Mouse (Mus musculus) retina, postnatal 1 day (tissue): ENCODE measurements around the gene Myl10.
"Not testable (repeated sequence)": the region's sequence is repeated elsewhere in the genome, so short reads cannot be mapped to it uniquely, and the experiment has no call there.

Source experiments
- DNase-seq: peaks from one replicate; pipeline ENCODE4 v3.0.0-alpha.2; 2012

Gene Myl10

GRCm38 (mm10) chr5:136692784-136693183, at the start of gene Myl10:
Myl10 (plus strand) TSS chr5:136693146.
- DNase-seq: no peak

- no peak for DNase-seq
Observed at GRCm38 (mm10) chr5:136646731-136647328, 46.1 kb upstream of the Myl10 start.

GRCm38 (mm10) chr5:136649071-136649470, 43.9 kb upstream of the Myl10 start:
- DNase-seq: no peak

GRCm38 (mm10) chr5:136649655-136650054, 43.3 kb upstream of the Myl10 start:
- no peak for DNase-seq

- no peak for DNase-seq
Observed at GRCm38 (mm10) chr5:136654481-136654880, 38.5 kb upstream of the Myl10 start.

- DNase-seq: peak; percentile 14
Observed at GRCm38 (mm10) chr5:136656830-136657395, 36.0 kb upstream of the Myl10 start.

GRCm38 (mm10) chr5:136660721-136661120, 32.2 kb upstream of the Myl10 start:
- DNase-seq: not testable (repeated sequence)

- no peak for DNase-seq
Observed at GRCm38 (mm10) chr5:136662281-136662680, 30.7 kb upstream of the Myl10 start.

- no peak for DNase-seq
Observed at GRCm38 (mm10) chr5:136662822-136663221, 30.1 kb upstream of the Myl10 start.

GRCm38 (mm10) chr5:136664497-136664896, 28.4 kb upstream of the Myl10 start:
- DNase-seq: peak; percentile 87

- no peak for DNase-seq
Observed at GRCm38 (mm10) chr5:136676315-136677030, 16.5 kb upstream of the Myl10 start.

- no peak for DNase-seq
Observed at GRCm38 (mm10) chr5:136678840-136679348, 14.1 kb upstream of the Myl10 start.

- no peak for DNase-seq
Observed at GRCm38 (mm10) chr5:136686349-136686748, 6.6 kb upstream of the Myl10 start.

- peak; percentile 21 for DNase-seq
Observed at GRCm38 (mm10) chr5:136687561-136687960, 5.4 kb upstream of the Myl10 start.

- DNase-seq: no peak
Observed at GRCm38 (mm10) chr5:136688841-136689240, 4.1 kb upstream of the Myl10 start.

- no peak for DNase-seq
Observed at GRCm38 (mm10) chr5:136691170-136691569, 1.8 kb upstream of the Myl10 start.

GRCm38 (mm10) chr5:136693418-136693817, 472 bp downstream of the Myl10 start:
- no peak for DNase-seq

GRCm38 (mm10) chr5:136694976-136695375, 2.0 kb downstream of the Myl10 start:
- no peak for DNase-seq

- no peak for DNase-seq
Observed at GRCm38 (mm10) chr5:136696516-136696915, 3.6 kb downstream of the Myl10 start.

GRCm38 (mm10) chr5:136697618-136698017, 4.7 kb downstream of the Myl10 start:
- no peak for DNase-seq

GRCm38 (mm10) chr5:136702159-136702725, 9.3 kb downstream of the Myl10 start:
- DNase-seq: no peak

GRCm38 (mm10) chr5:136703751-136704150, 10.8 kb downstream of the Myl10 start:
- DNase-seq: peak; percentile 59

- DNase-seq: no peak
Observed at GRCm38 (mm10) chr5:136704151-136704550, 11.2 kb downstream of the Myl10 start.

GRCm38 (mm10) chr5:136705532-136705931, 12.6 kb downstream of the Myl10 start:
- DNase-seq: no peak
